Mouse (Mus musculus): ENCODE data around the gene Limch1. TPM values are rescaled to one million over a fixed set of nuclear protein-coding genes. Genes with fewer than 3 reads are reported as not detected.

Gene Limch1
- polyA plus RNA-seq, 1 experiment, result not detected

- TF ChIP-seq GATA1 (IDR thresholded peaks at IDR 0.05; ENCODE audit: low read length), result no peak
Observed at GRCm38 (mm10) chr5:67091766-67092165, 346.1 kb downstream of the Limch1 start.

GRCm38 (mm10) chr5:67093991-67094390 lies 348.4 kb downstream of the Limch1 start:
- no peak for TF ChIP-seq GATA1 (IDR thresholded peaks at IDR 0.05; ENCODE audit: low read length)

- TF ChIP-seq GATA1 (IDR thresholded peaks at IDR 0.05; ENCODE audit: low read length), result no peak
Observed at GRCm38 (mm10) chr5:67095153-67095552, 349.5 kb downstream of the Limch1 start.

- TF ChIP-seq GATA1 (IDR thresholded peaks at IDR 0.05; ENCODE audit: low read length), result no peak
Observed at GRCm38 (mm10) chr5:67095651-67096377, 350.2 kb downstream of the Limch1 start.

DNA sequence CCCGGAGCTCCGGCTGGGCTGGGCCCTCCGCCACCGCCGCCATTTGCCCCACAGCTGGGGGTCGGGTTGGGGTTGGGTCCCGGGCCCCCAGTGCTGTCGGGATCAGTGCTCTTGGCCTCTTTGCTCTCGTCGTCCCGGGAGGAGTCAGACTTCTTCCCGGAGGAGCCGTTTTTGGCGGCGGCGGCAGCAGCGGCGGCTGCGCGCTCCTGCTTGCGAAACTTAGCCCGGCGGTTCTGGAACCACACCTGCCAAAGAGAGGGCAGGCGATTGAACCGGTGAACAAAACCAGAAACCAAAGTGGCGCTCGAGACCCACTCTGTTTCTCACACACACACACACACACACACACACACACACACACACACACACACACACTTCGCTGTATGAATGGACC lies 350.7 kb downstream of the Limch1 start:
- TF ChIP-seq GATA1 (IDR thresholded peaks at IDR 0.05; ENCODE audit: low read length), result no peak

DNA sequence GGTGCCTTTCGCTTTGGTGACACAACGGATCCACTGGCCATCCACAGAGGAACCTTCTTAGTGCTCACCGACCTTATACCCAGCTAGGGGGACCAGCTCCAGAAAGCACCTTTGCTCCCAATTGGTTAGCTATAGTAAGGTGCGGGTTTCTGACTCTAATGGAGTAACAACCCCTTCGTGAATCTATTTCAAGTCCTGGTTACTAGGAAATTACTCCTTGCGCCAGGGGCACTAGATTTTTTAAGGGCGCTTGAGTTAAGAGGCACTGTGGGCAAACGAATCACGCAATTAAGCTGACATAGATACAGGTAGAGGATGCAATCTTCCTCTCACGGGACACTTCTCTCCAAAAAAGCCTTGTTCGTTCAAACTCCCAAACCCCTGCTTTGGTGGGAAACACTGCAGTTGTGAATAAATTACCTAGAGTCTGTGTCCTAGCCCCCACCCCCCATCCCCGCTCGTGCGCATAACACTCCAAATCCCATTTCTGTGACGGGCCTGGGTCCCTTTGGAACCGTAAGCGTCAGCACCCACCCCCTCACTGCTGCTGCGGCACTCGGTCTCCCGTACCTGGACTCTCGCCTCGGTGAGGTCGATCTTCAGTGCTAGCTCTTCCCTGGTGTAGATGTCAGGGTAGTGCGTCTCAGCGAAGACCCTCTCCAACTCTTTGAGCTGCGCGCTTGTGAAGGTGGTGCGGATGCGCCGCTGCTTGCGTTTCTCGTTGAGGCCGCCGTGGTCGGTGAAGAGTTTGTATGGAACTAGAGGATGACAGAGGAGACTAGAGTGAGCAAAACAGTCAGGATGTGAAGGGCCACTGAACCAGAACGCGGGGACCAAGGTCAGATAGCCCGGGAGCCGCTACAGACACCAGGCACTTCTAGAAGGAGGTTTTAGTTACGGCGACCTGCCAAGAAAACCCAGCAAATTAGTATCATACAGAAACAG lies 351.8 kb downstream of the Limch1 start:
- TF ChIP-seq GATA1 (IDR thresholded peaks at IDR 0.05; ENCODE audit: low read length), result no peak

DNA sequence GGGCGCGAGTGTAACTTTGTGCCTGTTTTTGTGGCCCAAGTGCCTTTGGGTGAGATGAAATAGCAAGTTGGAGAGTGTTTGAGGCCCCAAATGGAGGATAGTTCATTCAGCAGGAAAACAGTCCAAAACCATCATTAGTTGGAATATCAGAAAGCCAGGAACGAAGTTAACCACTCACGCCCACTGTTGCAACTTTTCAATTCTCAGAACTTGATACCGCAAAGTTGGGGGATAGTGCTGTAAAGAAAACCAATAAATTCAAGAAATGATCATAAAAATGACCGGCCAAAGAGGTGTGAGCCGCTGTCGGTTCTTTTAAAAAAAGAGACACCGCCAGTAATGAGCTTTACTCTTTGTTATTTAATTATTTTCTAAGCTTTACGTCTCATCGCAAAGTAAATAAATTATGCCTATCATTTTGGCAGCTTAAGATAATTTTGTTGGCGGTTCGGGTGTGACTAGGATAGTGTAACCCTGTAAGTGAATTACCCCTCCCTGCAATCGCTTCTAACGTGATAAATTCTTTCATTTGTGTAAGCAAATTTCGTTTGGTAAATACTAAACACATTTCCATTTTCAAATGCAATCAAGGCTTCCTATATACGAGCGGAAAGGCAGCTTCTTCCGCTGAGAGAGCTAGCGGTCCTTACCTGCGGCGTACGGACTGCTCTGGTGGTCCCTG lies 352.6 kb downstream of the Limch1 start:
- no peak for TF ChIP-seq GATA1 (IDR thresholded peaks at IDR 0.05; ENCODE audit: low read length)

GRCm38 (mm10) chr5:67098733-67099323 lies 353.2 kb downstream of the Limch1 start, which contains the start of gene Phox2b:
Gene Phox2b, minus strand, starts transcription at chr5:67099301.
- TF ChIP-seq GATA1 (IDR thresholded peaks at IDR 0.05; ENCODE audit: low read length), result no peak

- TF ChIP-seq GATA1 (IDR thresholded peaks at IDR 0.05; ENCODE audit: low read length), result no peak
Observed at GRCm38 (mm10) chr5:67099393-67100271, 354.0 kb downstream of the Limch1 start.

GRCm38 (mm10) chr5:67100564-67101394 lies 355.2 kb downstream of the Limch1 start:
- TF ChIP-seq GATA1 (IDR thresholded peaks at IDR 0.05; ENCODE audit: low read length), result no peak

GRCm38 (mm10) chr5:67101395-67101760 lies 355.8 kb downstream of the Limch1 start:
- TF ChIP-seq GATA1 (IDR thresholded peaks at IDR 0.05; ENCODE audit: low read length), result no peak

DNA sequence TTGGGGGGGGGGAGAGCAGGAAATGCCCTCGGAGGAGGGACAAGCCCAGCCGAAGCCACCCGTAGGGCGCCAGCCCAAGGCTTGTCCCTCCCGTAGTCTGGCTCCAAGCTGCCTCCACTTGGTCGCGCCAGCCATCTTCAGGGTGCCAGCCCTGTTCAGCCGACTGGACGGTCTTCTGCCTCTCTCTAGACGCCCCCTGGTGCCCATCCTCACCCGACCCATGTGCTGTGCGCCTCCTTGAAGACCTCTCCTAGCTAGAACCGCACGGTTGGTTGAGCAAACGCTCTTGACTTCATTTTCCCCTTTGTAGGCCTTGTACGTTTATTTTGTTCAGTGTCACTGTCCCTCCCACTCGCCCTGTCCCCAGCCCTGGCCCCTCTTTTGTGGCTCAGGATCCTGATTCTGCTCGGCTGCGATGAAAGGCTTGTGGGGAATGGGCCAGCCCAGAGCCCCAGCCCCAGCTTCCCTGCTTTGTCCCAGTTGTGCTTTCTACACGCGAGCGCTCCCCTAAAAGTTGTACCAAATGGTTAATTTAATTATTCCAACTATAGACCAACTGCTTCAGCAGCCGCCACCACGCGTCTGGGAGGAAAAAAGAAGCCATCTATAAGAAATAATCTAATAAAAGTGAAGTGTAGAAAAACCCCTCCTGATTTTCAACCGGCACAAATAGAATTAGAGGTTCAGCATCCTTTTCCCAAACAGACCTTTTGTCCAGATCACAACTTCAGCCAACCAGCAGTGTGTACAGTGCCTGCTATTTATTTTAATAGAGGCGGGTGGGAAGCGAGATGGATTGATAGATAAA lies 356.4 kb downstream of the Limch1 start:
- TF ChIP-seq GATA1 (IDR thresholded peaks at IDR 0.05; ENCODE audit: low read length), result no peak

- TF ChIP-seq GATA1 (IDR thresholded peaks at IDR 0.05; ENCODE audit: low read length), result no peak
Observed at GRCm38 (mm10) chr5:67103016-67103415, 357.4 kb downstream of the Limch1 start.

Data from G1E-ER4 (cell line).